Comparison of ENCODE assay signal across 9 mouse cellular contexts in genomic region chr3:67462015-67462414, GRCm38 (mm10). TPM values are rescaled to one million over a fixed set of nuclear protein-coding genes. Genes with fewer than 3 reads are reported as not detected.
DNase-seq lines count a peak whose midpoint lies in the region; ATAC-seq and TF ChIP-seq lines count a peak whose summit lies in the region.
"Had no signal": no experiment of that assay in that cellular context is flagged by ENCODE, and none has a peak within 500 bp of the region (broad histone marks: within the 10 kb centered on the region; RNA-seq: fewer than 3 reads in every experiment).

No protein-coding gene starts in this region.

- no peak for TF ChIP-seq CTCF in CH12.LX (conservative IDR thresholded peaks at IDR 0.05 in 1 of 2, IDR thresholded peaks at IDR 0.05 in 1 of 2; ENCODE audit: low read depth in 2 of 2, low read length in 2 of 2)

- in situ Hi-C loops in CH12.LX (cut with MboI; ENCODE audit: low pct_ligation_motif_present, low pct_unique_long_range_greater_than_20kb, low sequenced_read_pairs), result no loop called here

- TF ChIP-seq POLR2A in CH12.LX (IDR thresholded peaks at IDR 0.05; ENCODE audit: low read depth, low read length), result no peak

- DNase-seq in hindbrain, embryonic 11.5 days (ENCODE audit: low spot score), result no peak
- DNase-seq in CH12.LX (ENCODE audit: extremely low read depth), result no peak
- DNase-seq in urinary bladder, postnatal 10 days (ENCODE audit: low spot score), result no peak
- no peak for DNase-seq in right cerebral cortex, postnatal 14 days
- DNase-seq: kidney, postnatal 25 days had no signal

- peak overlapping the region; percentile 82 for H3K4me2 ChIP-seq in hindbrain, embryonic 12.5 days (replicated peaks)
- H3K4me2 ChIP-seq in hindbrain, embryonic 11.5 days (replicated peaks; ENCODE audit: low read depth, low read length), result no peak overlapping the region
- 0 out of 2 replicates have a peak overlapping the region, but pooled peaks have one; percentile 16 for H3K4me2 ChIP-seq in CH12.LX (ENCODE audit: insufficient read depth, low read depth, poor library complexity, severe bottlenecking)
- H3K4me2 ChIP-seq in forebrain, embryonic 15.5 days (replicated peaks), result 0 out of 2 replicates have a peak overlapping the region, but pooled peaks have one; percentile 13
- peak overlapping the region; percentile 88; the same call in 1 of the 2 replicates for H3K4me2 ChIP-seq in midbrain, embryonic 12.5 days (replicated peaks)

- no peak for TF ChIP-seq EP300 in CH12.LX (IDR thresholded peaks at IDR 0.05; ENCODE audit: low read length)

- dilution Hi-C loops in CH12.LX (cut with MboI; ENCODE audit: extremely low pct_ligation_motif_present, extremely low pct_unique_long_range_greater_than_20kb, low sequenced_read_pairs), result no loop called here

- WGBS in hindbrain, embryonic 12.5 days, result 74% methylated on average over 7 of the region's 7 CpGs
- 88% methylated on average over 7 of the region's 7 CpGs for WGBS in hindbrain, embryonic 11.5 days
- 38% methylated on average over 7 of the region's 7 CpGs for WGBS in forebrain, embryonic 15.5 days
- 69% methylated on average over 7 of the region's 7 CpGs for WGBS in midbrain, embryonic 12.5 days

- H3K79me2 ChIP-seq in CH12.LX (replicated peaks; ENCODE audit: control insufficient read depth, extremely low read depth, insufficient read depth, poor library complexity, severe bottlenecking), result peaks cover 6% of the 10 kb centered on the region; the same call in 1 of the 2 replicates

- no peaks in the 10 kb centered on the region for H3K27me3 ChIP-seq in hindbrain, embryonic 12.5 days
- H3K27me3 ChIP-seq in hindbrain, embryonic 11.5 days (ENCODE audit: control insufficient read depth, insufficient read depth, low read length), result no peaks in the 10 kb centered on the region
- H3K27me3 ChIP-seq in CH12.LX (replicated peaks), result no peaks in the 10 kb centered on the region
- no peaks in the 10 kb centered on the region for H3K27me3 ChIP-seq in forebrain, embryonic 15.5 days
- no peaks in the 10 kb centered on the region for H3K27me3 ChIP-seq in midbrain, embryonic 12.5 days

- no peak overlapping the region for H3K4me3 ChIP-seq in hindbrain, embryonic 12.5 days
- no peak overlapping the region for H3K4me3 ChIP-seq in hindbrain, embryonic 11.5 days (ENCODE audit: low read depth, low read length)
- H3K4me3 ChIP-seq in CH12.LX (replicated peaks in 1 of 3; ENCODE audit: low read depth in 2 of 3, low read length in 2 of 3, poor library complexity in 1 of 3), result no peak overlapping the region
- no peak overlapping the region for H3K4me3 ChIP-seq in forebrain, embryonic 15.5 days
- H3K4me3 ChIP-seq in midbrain, embryonic 12.5 days, result no peak overlapping the region

- H3K36me3 ChIP-seq in hindbrain, embryonic 12.5 days, result peaks cover 26% of the 10 kb centered on the region
- H3K36me3 ChIP-seq in hindbrain, embryonic 11.5 days (ENCODE audit: control insufficient read depth, insufficient read depth, low read length), result peaks cover 5% of the 10 kb centered on the region; the same call in 1 of the 2 replicates
- peaks cover 34 to 56% of the 10 kb centered on the region in 2 experiments for H3K36me3 ChIP-seq in CH12.LX (replicated peaks in 1 of 2; ENCODE audit: control insufficient read depth in 1 of 2, insufficient read depth in 1 of 2, low read length in 1 of 2)
- peaks cover 24% of the 10 kb centered on the region for H3K36me3 ChIP-seq in forebrain, embryonic 15.5 days
- peaks cover 24% of the 10 kb centered on the region for H3K36me3 ChIP-seq in midbrain, embryonic 12.5 days

- TF ChIP-seq RAD21 in CH12.LX (IDR thresholded peaks at IDR 0.05; ENCODE audit: low read depth, low read length), result no peak

- H3K9me3 ChIP-seq in hindbrain, embryonic 12.5 days (replicated peaks), result no peaks in the 10 kb centered on the region
- no peaks in the 10 kb centered on the region for H3K9me3 ChIP-seq in hindbrain, embryonic 11.5 days (ENCODE audit: control insufficient read depth, low read length)
- no peaks in the 10 kb centered on the region for H3K9me3 ChIP-seq in CH12.LX (replicated peaks; ENCODE audit: low read length)
- H3K9me3 ChIP-seq in forebrain, embryonic 15.5 days, result no peaks in the 10 kb centered on the region
- no peaks in the 10 kb centered on the region for H3K9me3 ChIP-seq in midbrain, embryonic 12.5 days

- H3K9ac ChIP-seq in hindbrain, embryonic 12.5 days, result no peak overlapping the region
- H3K9ac ChIP-seq in hindbrain, embryonic 11.5 days (ENCODE audit: low read depth, low read length), result no peak overlapping the region
- no peak overlapping the region for H3K9ac ChIP-seq in CH12.LX (ENCODE audit: insufficient read depth, low read depth)
- no peak overlapping the region for H3K9ac ChIP-seq in forebrain, embryonic 15.5 days (replicated peaks)
- H3K9ac ChIP-seq in midbrain, embryonic 12.5 days (replicated peaks), result no peak overlapping the region

- H3K4me1 ChIP-seq in hindbrain, embryonic 12.5 days, result peaks cover 15% of the 10 kb centered on the region
- H3K4me1 ChIP-seq in hindbrain, embryonic 11.5 days (replicated peaks; ENCODE audit: control insufficient read depth, insufficient read depth, low read length), result no peaks in the 10 kb centered on the region
- H3K4me1 ChIP-seq in CH12.LX (ENCODE audit: control insufficient read depth in 1 of 2, insufficient read depth in 2 of 2), result peaks cover 3 to 24% of the 10 kb centered on the region in 2 experiments; a peak in 3 of 4 replicates
- peaks cover 21% of the 10 kb centered on the region for H3K4me1 ChIP-seq in forebrain, embryonic 15.5 days
- peaks cover 26% of the 10 kb centered on the region for H3K4me1 ChIP-seq in midbrain, embryonic 12.5 days

- no peak overlapping the region for H3K27ac ChIP-seq in hindbrain, embryonic 12.5 days
- no peak overlapping the region for H3K27ac ChIP-seq in hindbrain, embryonic 11.5 days (ENCODE audit: low read depth, low read length)
- no peak overlapping the region for H3K27ac ChIP-seq in CH12.LX (ENCODE audit: insufficient read depth, low read depth)
- no peak overlapping the region for H3K27ac ChIP-seq in forebrain, embryonic 15.5 days (replicated peaks)
- no peak overlapping the region for H3K27ac ChIP-seq in midbrain, embryonic 12.5 days (replicated peaks)

- ATAC-seq in hindbrain, embryonic 12.5 days (ENCODE audit: low FRiP score), result no peak
- ATAC-seq in hindbrain, embryonic 11.5 days (ENCODE audit: low FRiP score), result no peak
- ATAC-seq in forebrain, embryonic 15.5 days (replicated peaks), result peak; percentile 35; the same call in 1 of the 2 replicates
- ATAC-seq in midbrain, embryonic 12.5 days (ENCODE audit: low FRiP score, low read depth), result no peak

TF ChIP-seq in CH12.LX, 34 proteins besides CTCF, POLR2A, EP300 and RAD21:
- TF ChIP-seq MYC (IDR thresholded peaks at IDR 0.05; ENCODE audit: low read depth, low read length) (no peak), GABPA (IDR thresholded peaks at IDR 0.05; ENCODE audit: insufficient replicate concordance, low read depth, low read length) (no peak), JUN (IDR thresholded peaks at IDR 0.05; ENCODE audit: insufficient read depth, low read depth, low read length) (no peak), ETS1 (conservative IDR thresholded peaks at IDR 0.05; ENCODE audit: low read depth, low read length) (no peak), SMC3 (IDR thresholded peaks at IDR 0.05; ENCODE audit: low read depth, low read length) (no peak), ELF1 (IDR thresholded peaks at IDR 0.05; ENCODE audit: low read depth, low read length) (no peak), MAFK (IDR thresholded peaks at IDR 0.05; ENCODE audit: insufficient replicate concordance, low read length) (no peak), E2F4 (IDR thresholded peaks at IDR 0.05; ENCODE audit: insufficient replicate concordance, low read depth, low read length) (no peak), KAT2A (IDR thresholded peaks at IDR 0.05; ENCODE audit: insufficient replicate concordance, low read length) (no peak), TCF12 (IDR thresholded peaks at IDR 0.05; ENCODE audit: low read depth, low read length) (no peak), ZMIZ1 (IDR thresholded peaks at IDR 0.05; ENCODE audit: low read depth, low read length) (no peak), USF1 (IDR thresholded peaks at IDR 0.05; ENCODE audit: low read depth, low read length) (no peak), ZC3H11A (IDR thresholded peaks at IDR 0.05; ENCODE audit: low read depth, low read length) (no peak)

RNA-seq across cellular contexts. Expression of gene Lxn, which starts 1.7 kb away (rescaled TPM):
- 125 and 139 TPM in 2 replicates for polyA plus RNA-seq in hindbrain, embryonic 12.5 days (2016; fragmentation: Nextera tagmentation; extraction: Ambion mirVana)
- 82.7 and 88.8 TPM in 2 replicates for polyA plus RNA-seq in hindbrain, embryonic 11.5 days (2014; fragmentation: Nextera tagmentation; extraction: Ambion mirVana)
- total RNA-seq in CH12.LX (2012; rRNA removed) (11.0 and 14.3 TPM in 2 replicates), CH12.LX (2014; rRNA removed) (12.8 and 14.3 TPM in 2 replicates)
- 31.3 and 33.3 TPM in 2 replicates for polyA plus RNA-seq in CH12.LX (2012; ENCODE audit: insufficient read length, low read depth)
- polyA plus RNA-seq in forebrain, embryonic 15.5 days (2015; fragmentation: Nextera tagmentation; extraction: Ambion mirVana), result 57.5 and 64.1 TPM in 2 replicates
- 88.8 and 93.2 TPM in 2 replicates for polyA plus RNA-seq in midbrain, embryonic 12.5 days (2016; fragmentation: Nextera tagmentation; extraction: Ambion mirVana)

RNA-seq across cellular contexts. Expression of gene Gfm1, which starts 32.1 kb away (rescaled TPM):
- 38.5 and 39.6 TPM in 2 replicates for polyA plus RNA-seq in hindbrain, embryonic 12.5 days (2016; fragmentation: Nextera tagmentation; extraction: Ambion mirVana)
- 46.3 and 51.8 TPM in 2 replicates for polyA plus RNA-seq in hindbrain, embryonic 11.5 days (2014; fragmentation: Nextera tagmentation; extraction: Ambion mirVana)
- total RNA-seq in CH12.LX (2012; rRNA removed) (47.0 and 63.5 TPM in 2 replicates), CH12.LX (2014; rRNA removed) (73.1 and 74.9 TPM in 2 replicates)
- 91.3 and 98.9 TPM in 2 replicates for polyA plus RNA-seq in CH12.LX (2012; ENCODE audit: insufficient read length, low read depth)
- 33.2 and 33.8 TPM in 2 replicates for polyA plus RNA-seq in forebrain, embryonic 15.5 days (2015; fragmentation: Nextera tagmentation; extraction: Ambion mirVana)
- 42.4 and 44.0 TPM in 2 replicates for polyA plus RNA-seq in midbrain, embryonic 12.5 days (2016; fragmentation: Nextera tagmentation; extraction: Ambion mirVana)

RNA-seq across cellular contexts. Expression of gene Rarres1, which starts 53.3 kb away (rescaled TPM):
- 1.3 and 1.6 TPM in 2 replicates for polyA plus RNA-seq in hindbrain, embryonic 12.5 days (2016; fragmentation: Nextera tagmentation; extraction: Ambion mirVana)
- polyA plus RNA-seq in hindbrain, embryonic 11.5 days (2014; fragmentation: Nextera tagmentation; extraction: Ambion mirVana), result 1.1 and 1.3 TPM in 2 replicates
- 0.08 TPM in 1 of 2 replicates, not detected in the other for total RNA-seq in CH12.LX (2012; rRNA removed)
- 0.24 and 0.34 TPM in 2 replicates for total RNA-seq in CH12.LX (2014; rRNA removed)
- 0.42 TPM in 1 of 2 replicates, not detected in the other for polyA plus RNA-seq in CH12.LX (2012; ENCODE audit: insufficient read length, low read depth)
- polyA plus RNA-seq in forebrain, embryonic 15.5 days (2015; fragmentation: Nextera tagmentation; extraction: Ambion mirVana), result 0.69 and 0.88 TPM in 2 replicates
- 0.86 and 1.1 TPM in 2 replicates for polyA plus RNA-seq in midbrain, embryonic 12.5 days (2016; fragmentation: Nextera tagmentation; extraction: Ambion mirVana)
- total RNA-seq: megakaryocyte-erythroid progenitor cell, adult 5-6 weeks had no signal
